Mouse (Mus musculus) lung, postnatal 0 days (tissue): ENCODE measurements around the gene Cep70. TPM values are rescaled to one million over a fixed set of nuclear protein-coding genes. Genes with fewer than 3 reads are reported as not detected.

Experiments
- ATAC-seq: fragments of 200-750 bp; cut with Nextera tagmentation; 2 replicates; pipeline ENCODE4 v1.8.0; 2017; ENCODE audit warnings: moderate library complexity
- DNase-seq: peaks from one replicate; pipeline ENCODE4 v3.0.0-alpha.2; 2016; ENCODE audit warnings: low spot score
- H3K27ac ChIP-seq: fragments of 300-500 bp; sonication (generic); 2 replicates; pipeline ENCODE4 v1.5.1; 2014; ENCODE audit warnings: antibody characterized with exemption, mild to moderate bottlenecking, low read length, mixed read lengths
- H3K27me3 ChIP-seq: fragments of 300-500 bp; sonication (generic); replicated peaks from 2 replicates; pipeline ENCODE4 v1.6.1; 2014; ENCODE audit warnings: low read length, mixed read lengths; ENCODE audit not compliant: insufficient read depth
- H3K36me3 ChIP-seq: fragments of 300-500 bp; sonication (generic); 2 replicates; pipeline ENCODE4 v1.6.1; 2014; ENCODE audit warnings: low read length, mixed read lengths; ENCODE audit not compliant: insufficient read depth
- H3K4me1 ChIP-seq: fragments of 300-500 bp; sonication (generic); 2 replicates; pipeline ENCODE4 v1.6.1; 2014; ENCODE audit warnings: antibody characterized with exemption, low read depth, low read length, mixed read lengths; ENCODE audit not compliant: insufficient read depth
- H3K4me2 ChIP-seq: fragments of 300-500 bp; sonication (generic); replicated peaks from 2 replicates; pipeline ENCODE4 v1.6.1; 2014; ENCODE audit warnings: low read depth, mild to moderate bottlenecking, low read length, moderate library complexity, mixed read lengths
- H3K4me3 ChIP-seq: fragments of 300-500 bp; sonication (generic); 2 replicates; pipeline ENCODE4 v1.5.1; 2014; ENCODE audit warnings: low read depth, low read length
- H3K9ac ChIP-seq: fragments of 300-500 bp; sonication (generic); replicated peaks from 2 replicates; pipeline ENCODE4 v1.6.1; 2014; ENCODE audit warnings: low read depth, mild to moderate bottlenecking
- H3K9me3 ChIP-seq: fragments of 300-500 bp; sonication (generic); 2 replicates; pipeline ENCODE4 v1.6.1; 2016; ENCODE audit warnings: low read length, mixed read lengths
- CTCF ChIP-seq: IDR thresholded peaks from 2 replicates; pipeline ENCODE4 v1.5.1; 2016; ENCODE audit warnings: antibody characterized with exemption, mild to moderate bottlenecking
- EP300 ChIP-seq: IDR thresholded peaks from 2 replicates; pipeline ENCODE4 v1.6.1; 2016; ENCODE audit warnings: antibody characterized with exemption, mild to moderate bottlenecking, control low read depth
- whole genome bisulfite sequencing: fragments of 180-500 bp; shearing (Covaris S2); extraction: QIAGEN DNeasy Blood & Tissue Kit; methylation state at CpG from one replicate; pipeline ENCODE4 v1.1.7; 2014; 5-methylcytosine and 5-hydroxymethylcytosine counted together
- polyA plus RNA-seq: library from polyadenylated mRNA; unstranded; fragments of >200 nt; fragmentation: Nextera tagmentation; extraction: Ambion mirVana; gene quantifications from 2 replicates; pipeline ENCODE4 v1.2.1, GENCODE M21; 2015

The Cep70 gene
- polyA plus RNA-seq, 1 experiment from 2014 or later: 12.4 TPM

- Histone ChIP-seq H3K9ac (peak overlapping the region; percentile 51; the same call in 1 of the 2 replicates), H3K27ac (no peak overlapping the region), H3K4me2 (peak overlapping the region; percentile 78), H3K4me1 (0 out of 2 replicates have a peak, but pooled peaks cover 4% of the 10 kb centered on the region), H3K9me3 (no peaks in the 10 kb centered on the region), H3K4me3 (peak overlapping the region; percentile 75), H3K36me3 (no peaks in the 10 kb centered on the region), H3K27me3 (no peaks in the 10 kb centered on the region)
- peak; percentile 42 for ATAC-seq
- 0 out of 2 replicates have a peak, but pooled peaks have one; percentile 3 for TF ChIP-seq EP300
- peak; percentile 30 for TF ChIP-seq CTCF
- no peak for DNase-seq
- 5% methylated on average over 17 of the region's 17 CpGs for WGBS
Observed at GRCm38 (mm10) chr9:99242533-99243189, 506 bp upstream of the Cep70 start.

GRCm38 (mm10) chr9:99243895-99244293, 727 bp downstream of the Cep70 start:
- H3K36me3 ChIP-seq: no peaks in the 10 kb centered on the region
- peak overlapping the region; percentile 78 for H3K4me2 ChIP-seq
- peak; percentile 7 for DNase-seq
- peak overlapping the region; percentile 51 for H3K9ac ChIP-seq
- 3% methylated on average over 10 of the region's 10 CpGs for WGBS
- ATAC-seq: no peak
- peak overlapping the region; percentile 75 for H3K4me3 ChIP-seq
- H3K27ac ChIP-seq: peak overlapping the region; percentile 58
- H3K27me3 ChIP-seq: no peaks in the 10 kb centered on the region
- TF ChIP-seq CTCF (no peak), EP300 (no peak)
- H3K4me1 ChIP-seq: 0 out of 2 replicates have a peak, but pooled peaks cover 4% of the 10 kb centered on the region
- H3K9me3 ChIP-seq: no peaks in the 10 kb centered on the region

GRCm38 (mm10) chr9:99248304-99248703, 5.1 kb downstream of the Cep70 start:
- DNase-seq (no peak), ATAC-seq (no peak)
- Histone ChIP-seq H3K27ac (no peak overlapping the region), H3K4me2 (no peak overlapping the region), H3K4me1 (no peaks in the 10 kb centered on the region), H3K4me3 (no peak overlapping the region), H3K9ac (no peak overlapping the region), H3K36me3 (no peaks in the 10 kb centered on the region), H3K9me3 (no peaks in the 10 kb centered on the region), H3K27me3 (no peaks in the 10 kb centered on the region)
- WGBS: 65% methylated on average over 8 of the region's 8 CpGs
- TF ChIP-seq EP300 (no peak), CTCF (no peak)

- Histone ChIP-seq H3K9ac (no peak overlapping the region), H3K27ac (no peak overlapping the region), H3K36me3 (no peaks in the 10 kb centered on the region), H3K27me3 (no peaks in the 10 kb centered on the region), H3K4me1 (no peaks in the 10 kb centered on the region), H3K4me3 (no peak overlapping the region), H3K9me3 (no peaks in the 10 kb centered on the region), H3K4me2 (no peak overlapping the region)
- DNase-seq: no peak
- no peak for ATAC-seq
- TF ChIP-seq CTCF: no peak
- TF ChIP-seq EP300: no peak
- 88% methylated on average over 4 of the region's 4 CpGs for WGBS
Observed at GRCm38 (mm10) chr9:99248906-99249305, 5.7 kb downstream of the Cep70 start.

GRCm38 (mm10) chr9:99253861-99254260, 10.7 kb downstream of the Cep70 start:
- Histone ChIP-seq H3K9ac (no peak overlapping the region), H3K4me2 (no peak overlapping the region), H3K4me3 (no peak overlapping the region), H3K9me3 (no peaks in the 10 kb centered on the region), H3K36me3 (0 out of 2 replicates have a peak, but pooled peaks cover 4% of the 10 kb centered on the region), H3K4me1 (no peaks in the 10 kb centered on the region), H3K27ac (no peak overlapping the region), H3K27me3 (no peaks in the 10 kb centered on the region)
- TF ChIP-seq EP300 (no peak), CTCF (no peak)
- ATAC-seq (peak; percentile 17; the same call in 1 of the 2 replicates), DNase-seq (peak; percentile 39)
- 67% methylated on average over 10 of the region's 10 CpGs for WGBS

GRCm38 (mm10) chr9:99256206-99256605, 13.0 kb downstream of the Cep70 start:
- DNase-seq (no peak), ATAC-seq (no peak)
- 100% methylated on average over 1 of the region's 1 CpGs for WGBS
- Histone ChIP-seq H3K9me3 (no peaks in the 10 kb centered on the region), H3K27me3 (no peaks in the 10 kb centered on the region), H3K36me3 (0 out of 2 replicates have a peak, but pooled peaks cover 4% of the 10 kb centered on the region), H3K4me3 (no peak overlapping the region), H3K4me1 (no peaks in the 10 kb centered on the region), H3K27ac (no peak overlapping the region), H3K4me2 (no peak overlapping the region), H3K9ac (no peak overlapping the region)
- TF ChIP-seq CTCF: no peak
- TF ChIP-seq EP300: no peak
